Mouse (Mus musculus): ENCODE data around the gene Atp11a. TPM values are rescaled to one million over a fixed set of nuclear protein-coding genes. Genes with fewer than 3 reads are reported as not detected.
A peak's percentile ranks its signal among the peaks of the same experiment; 100 is the strongest.

Atp11a gene
- total and polyA plus RNA-seq, 2 experiments from 2014 or later, result 10.5 to 36.1 TPM

- Histone ChIP-seq H3K4me3 (ENCODE audit: low read depth, low read length) (no peak overlapping the region), H3K4me1 (ENCODE audit: insufficient read depth) (0 out of 2 replicates have a peak, but pooled peaks cover 12% of the 10 kb centered on the region), H3K9ac (no peak overlapping the region), H3K4me2 (ENCODE audit: low read depth) (no peak overlapping the region), H3K9me3 (ENCODE audit: low read length) (no peaks in the 10 kb centered on the region), H3K27ac (ENCODE audit: low read depth, low read length) (no peak overlapping the region), H3K36me3 (ENCODE audit: insufficient read depth) (no peaks in the 10 kb centered on the region), H3K27me3 (ENCODE audit: insufficient read depth, low read length) (no peaks in the 10 kb centered on the region)
- 79% methylated on average over 4 of the region's 4 CpGs for WGBS
- DNase-seq, result no peak
- ATAC-seq, result no peak
- TF ChIP-seq CTCF (IDR thresholded peaks at IDR 0.05; ENCODE audit: low read depth), result no peak
Measured at GRCm38 (mm10) chr8:12874971-12875370, 118.2 kb downstream of the Atp11a start.

GRCm38 (mm10) chr8:12877126-12877525, 120.3 kb downstream of the Atp11a start:
- no peak overlapping the region for H3K4me3 ChIP-seq (ENCODE audit: low read depth, low read length)
- H3K9me3 ChIP-seq (ENCODE audit: low read length), result no peaks in the 10 kb centered on the region
- 0 out of 2 replicates have a peak, but pooled peaks cover 4% of the 10 kb centered on the region for H3K4me1 ChIP-seq (ENCODE audit: insufficient read depth)
- no peak for ATAC-seq
- H3K9ac ChIP-seq, result no peak overlapping the region
- no peaks in the 10 kb centered on the region for H3K27me3 ChIP-seq (ENCODE audit: insufficient read depth, low read length)
- no peak for TF ChIP-seq CTCF (IDR thresholded peaks at IDR 0.05; ENCODE audit: low read depth)
- no peak overlapping the region for H3K4me2 ChIP-seq (ENCODE audit: low read depth)
- H3K36me3 ChIP-seq (ENCODE audit: insufficient read depth), result no peaks in the 10 kb centered on the region
- 85% methylated on average over 6 of the region's 6 CpGs for WGBS
- no peak overlapping the region for H3K27ac ChIP-seq (ENCODE audit: low read depth, low read length)
- DNase-seq, result no peak

- H3K4me3 ChIP-seq (ENCODE audit: low read depth, low read length), result no peak overlapping the region
- H3K36me3 ChIP-seq (ENCODE audit: insufficient read depth), result peaks cover 13% of the 10 kb centered on the region
- no peaks in the 10 kb centered on the region for H3K4me1 ChIP-seq (ENCODE audit: insufficient read depth)
- no peak overlapping the region for H3K27ac ChIP-seq (ENCODE audit: low read depth, low read length)
- H3K9ac ChIP-seq, result no peak overlapping the region
- 91% methylated on average over 6 of the region's 6 CpGs for WGBS
- no peaks in the 10 kb centered on the region for H3K27me3 ChIP-seq (ENCODE audit: insufficient read depth, low read length)
- no peak overlapping the region for H3K4me2 ChIP-seq (ENCODE audit: low read depth)
- no peaks in the 10 kb centered on the region for H3K9me3 ChIP-seq (ENCODE audit: low read length)
- DNase-seq (no peak), ATAC-seq (no peak)
- no peak for TF ChIP-seq CTCF (IDR thresholded peaks at IDR 0.05; ENCODE audit: low read depth)
Measured at GRCm38 (mm10) chr8:12880163-12880562, 123.3 kb downstream of the Atp11a start.

GRCm38 (mm10) chr8:12883051-12884004, 126.5 kb downstream of the Atp11a start:
- Histone ChIP-seq H3K9ac (no peak overlapping the region), H3K4me2 (ENCODE audit: low read depth) (no peak overlapping the region), H3K9me3 (ENCODE audit: low read length) (no peaks in the 10 kb centered on the region), H3K27ac (ENCODE audit: low read depth, low read length) (no peak overlapping the region), H3K36me3 (ENCODE audit: insufficient read depth) (peaks cover 13% of the 10 kb centered on the region), H3K27me3 (ENCODE audit: insufficient read depth, low read length) (no peaks in the 10 kb centered on the region), H3K4me3 (ENCODE audit: low read depth, low read length) (no peak overlapping the region), H3K4me1 (ENCODE audit: insufficient read depth) (no peaks in the 10 kb centered on the region)
- ATAC-seq (no peak), DNase-seq (no peak)
- TF ChIP-seq CTCF (IDR thresholded peaks at IDR 0.05; ENCODE audit: low read depth), result no peak
- WGBS, result 60% methylated on average over 21 of the region's 21 CpGs

- Histone ChIP-seq H3K27ac (ENCODE audit: low read depth, low read length) (0 out of 2 replicates have a peak overlapping the region, but pooled peaks have one; percentile 45), H3K4me3 (ENCODE audit: low read depth, low read length) (no peak overlapping the region), H3K9me3 (ENCODE audit: low read length) (no peaks in the 10 kb centered on the region), H3K9ac (no peak overlapping the region), H3K4me2 (ENCODE audit: low read depth) (no peak overlapping the region), H3K36me3 (ENCODE audit: insufficient read depth) (peaks cover 16% of the 10 kb centered on the region), H3K27me3 (ENCODE audit: insufficient read depth, low read length) (no peaks in the 10 kb centered on the region), H3K4me1 (ENCODE audit: insufficient read depth) (no peaks in the 10 kb centered on the region)
- TF ChIP-seq CTCF (IDR thresholded peaks at IDR 0.05; ENCODE audit: low read depth), result no peak
- ATAC-seq, result no peak
- no peak for DNase-seq
- 78% methylated on average over 16 of the region's 16 CpGs for WGBS
Measured at GRCm38 (mm10) chr8:12887772-12888435, 131.1 kb downstream of the Atp11a start.

- Histone ChIP-seq H3K9ac (no peak overlapping the region), H3K27me3 (ENCODE audit: insufficient read depth, low read length) (no peaks in the 10 kb centered on the region), H3K4me1 (ENCODE audit: insufficient read depth) (no peaks in the 10 kb centered on the region), H3K9me3 (ENCODE audit: low read length) (no peaks in the 10 kb centered on the region), H3K27ac (ENCODE audit: low read depth, low read length) (no peak overlapping the region), H3K36me3 (ENCODE audit: insufficient read depth) (peaks cover 17% of the 10 kb centered on the region), H3K4me3 (ENCODE audit: low read depth, low read length) (no peak overlapping the region), H3K4me2 (ENCODE audit: low read depth) (no peak overlapping the region)
- DNase-seq (peak; percentile 54), ATAC-seq (peak; percentile 69)
- TF ChIP-seq CTCF (IDR thresholded peaks at IDR 0.05; ENCODE audit: low read depth), result no peak
- 63% methylated on average over 11 of the region's 11 CpGs for WGBS
Measured at GRCm38 (mm10) chr8:12889046-12889598, 132.3 kb downstream of the Atp11a start.
